Mouse (Mus musculus): ENCODE measurements around the gene Hhatl. TPM values are rescaled to one million over a fixed set of nuclear protein-coding genes. Genes with fewer than 3 reads are reported as not detected.

Gene Hhatl
- polyA plus RNA-seq, 1 experiment: 0.49 TPM

- DNase-seq (ENCODE audit: low read depth): no peak
- TF ChIP-seq POLR2A (IDR thresholded peaks at IDR 0.05; ENCODE audit: borderline replicate concordance, extremely low read depth, insufficient read depth, insufficient read length, poor library complexity, severe bottlenecking) (no peak), CTCF (IDR thresholded peaks at IDR 0.05; ENCODE audit: borderline replicate concordance, extremely low read depth, insufficient read depth, insufficient read length) (no peak)
Observed at GRCm38 (mm10) chr9:121802747-121803146, 10.4 kb upstream of the Hhatl start.

- TF ChIP-seq CTCF (IDR thresholded peaks at IDR 0.05; ENCODE audit: borderline replicate concordance, extremely low read depth, insufficient read depth, insufficient read length) (no peak), POLR2A (IDR thresholded peaks at IDR 0.05; ENCODE audit: borderline replicate concordance, extremely low read depth, insufficient read depth, insufficient read length, poor library complexity, severe bottlenecking) (no peak)
- DNase-seq (ENCODE audit: low read depth): no peak
Observed at GRCm38 (mm10) chr9:121798887-121799520, 6.7 kb upstream of the Hhatl start.

GRCm38 (mm10) chr9:121797722-121798121 is 5.4 kb upstream of the Hhatl start:
- no peak for DNase-seq (ENCODE audit: low read depth)
- TF ChIP-seq CTCF (IDR thresholded peaks at IDR 0.05; ENCODE audit: borderline replicate concordance, extremely low read depth, insufficient read depth, insufficient read length) (no peak), POLR2A (IDR thresholded peaks at IDR 0.05; ENCODE audit: borderline replicate concordance, extremely low read depth, insufficient read depth, insufficient read length, poor library complexity, severe bottlenecking) (no peak)

DNA sequence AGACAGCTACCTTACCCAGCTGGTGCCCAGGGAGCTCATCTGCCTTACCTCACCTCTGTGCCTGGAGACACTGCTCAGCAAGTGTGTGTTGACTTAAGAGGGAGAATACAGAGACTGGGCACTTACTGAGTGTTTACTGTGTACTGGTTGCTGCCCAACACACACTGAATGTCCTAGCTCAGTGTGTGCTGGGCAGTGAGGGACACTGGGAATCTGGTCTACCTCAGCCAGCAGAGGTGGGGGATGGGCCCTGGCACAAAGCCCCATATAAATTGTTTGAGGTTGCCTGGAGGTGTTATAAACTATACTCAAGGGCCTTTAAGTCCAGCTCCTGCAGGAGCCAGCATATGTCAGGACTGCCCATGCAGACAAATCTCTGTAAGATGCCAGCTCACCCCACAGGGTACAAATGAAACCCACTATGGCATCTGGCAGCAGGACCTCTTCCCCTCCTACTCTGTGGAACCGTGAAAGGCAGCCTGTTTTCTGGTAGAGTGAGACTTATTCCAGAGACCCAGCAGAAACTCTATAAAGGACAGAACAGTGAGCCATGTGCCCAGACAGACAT is 2.7 kb upstream of the Hhatl start:
- TF ChIP-seq POLR2A (IDR thresholded peaks at IDR 0.05; ENCODE audit: borderline replicate concordance, extremely low read depth, insufficient read depth, insufficient read length, poor library complexity, severe bottlenecking): no peak
- TF ChIP-seq CTCF (IDR thresholded peaks at IDR 0.05; ENCODE audit: borderline replicate concordance, extremely low read depth, insufficient read depth, insufficient read length): no peak
- peak; percentile 46 for DNase-seq (ENCODE audit: low read depth)

DNA sequence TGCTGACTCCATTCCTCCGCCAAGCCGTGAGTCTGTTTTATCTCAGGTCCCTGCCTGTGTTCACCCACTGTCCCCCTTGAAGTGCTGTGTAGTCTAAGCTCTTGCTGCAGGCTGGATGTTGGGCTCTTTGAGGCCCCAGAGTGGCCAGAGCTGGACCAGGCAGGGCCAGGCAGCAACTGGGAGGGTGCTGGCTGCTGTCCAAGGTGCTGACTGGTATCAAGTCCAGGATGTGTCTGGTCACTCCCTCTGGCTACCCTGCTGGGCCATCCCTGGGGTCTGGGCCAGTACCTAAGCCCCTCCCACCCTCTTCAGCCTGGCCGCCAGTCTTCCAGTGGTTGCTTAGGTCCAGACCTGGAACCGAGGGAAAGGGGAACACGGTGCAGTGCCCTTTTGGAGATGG is 1.1 kb downstream of the Hhatl start:
- TF ChIP-seq POLR2A (IDR thresholded peaks at IDR 0.05; ENCODE audit: borderline replicate concordance, extremely low read depth, insufficient read depth, insufficient read length, poor library complexity, severe bottlenecking) (no peak), CTCF (IDR thresholded peaks at IDR 0.05; ENCODE audit: borderline replicate concordance, extremely low read depth, insufficient read depth, insufficient read length) (no peak)
- peak; percentile 23 for DNase-seq (ENCODE audit: low read depth)

DNA sequence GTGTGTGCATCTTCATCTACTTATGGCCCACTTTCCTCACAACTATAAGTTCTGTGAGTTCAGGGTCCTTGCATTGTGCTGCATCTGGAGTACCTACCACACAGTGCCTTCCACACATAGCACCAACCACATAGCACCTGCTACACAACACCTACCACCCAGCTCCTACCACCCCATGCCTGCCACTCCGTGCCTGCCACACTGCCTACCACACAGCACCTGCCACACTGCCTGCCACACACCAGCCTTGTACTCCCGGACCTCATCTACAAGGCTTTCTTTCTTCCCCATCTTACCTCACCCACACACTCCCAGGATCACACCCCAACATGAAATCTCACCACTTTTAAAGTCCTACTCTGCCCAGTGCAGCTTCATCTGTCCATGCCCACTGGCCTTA is 5.9 kb downstream of the Hhatl start:
- no peak for TF ChIP-seq CTCF (IDR thresholded peaks at IDR 0.05; ENCODE audit: borderline replicate concordance, extremely low read depth, insufficient read depth, insufficient read length)
- no peak for DNase-seq (ENCODE audit: low read depth)

- no peak for DNase-seq (ENCODE audit: low read depth)
- TF ChIP-seq POLR2A (IDR thresholded peaks at IDR 0.05; ENCODE audit: borderline replicate concordance, extremely low read depth, insufficient read depth, insufficient read length, poor library complexity, severe bottlenecking): no peak
- TF ChIP-seq CTCF (IDR thresholded peaks at IDR 0.05; ENCODE audit: borderline replicate concordance, extremely low read depth, insufficient read depth, insufficient read length): no peak
Observed at GRCm38 (mm10) chr9:121785261-121785660, 7.0 kb downstream of the Hhatl start.

- no peak for DNase-seq (ENCODE audit: low read depth)
- TF ChIP-seq CTCF (IDR thresholded peaks at IDR 0.05; ENCODE audit: borderline replicate concordance, extremely low read depth, insufficient read depth, insufficient read length): no peak
- no peak for TF ChIP-seq POLR2A (IDR thresholded peaks at IDR 0.05; ENCODE audit: borderline replicate concordance, extremely low read depth, insufficient read depth, insufficient read length, poor library complexity, severe bottlenecking)
Observed at GRCm38 (mm10) chr9:121784801-121785200, 7.5 kb downstream of the Hhatl start.

- TF ChIP-seq POLR2A (IDR thresholded peaks at IDR 0.05; ENCODE audit: borderline replicate concordance, extremely low read depth, insufficient read depth, insufficient read length, poor library complexity, severe bottlenecking) (no peak), CTCF (IDR thresholded peaks at IDR 0.05; ENCODE audit: borderline replicate concordance, extremely low read depth, insufficient read depth, insufficient read length) (no peak)
- peak; percentile 67 for DNase-seq (ENCODE audit: low read depth)
Observed at GRCm38 (mm10) chr9:121778066-121778624, 14.2 kb downstream of the Hhatl start.

DNA sequence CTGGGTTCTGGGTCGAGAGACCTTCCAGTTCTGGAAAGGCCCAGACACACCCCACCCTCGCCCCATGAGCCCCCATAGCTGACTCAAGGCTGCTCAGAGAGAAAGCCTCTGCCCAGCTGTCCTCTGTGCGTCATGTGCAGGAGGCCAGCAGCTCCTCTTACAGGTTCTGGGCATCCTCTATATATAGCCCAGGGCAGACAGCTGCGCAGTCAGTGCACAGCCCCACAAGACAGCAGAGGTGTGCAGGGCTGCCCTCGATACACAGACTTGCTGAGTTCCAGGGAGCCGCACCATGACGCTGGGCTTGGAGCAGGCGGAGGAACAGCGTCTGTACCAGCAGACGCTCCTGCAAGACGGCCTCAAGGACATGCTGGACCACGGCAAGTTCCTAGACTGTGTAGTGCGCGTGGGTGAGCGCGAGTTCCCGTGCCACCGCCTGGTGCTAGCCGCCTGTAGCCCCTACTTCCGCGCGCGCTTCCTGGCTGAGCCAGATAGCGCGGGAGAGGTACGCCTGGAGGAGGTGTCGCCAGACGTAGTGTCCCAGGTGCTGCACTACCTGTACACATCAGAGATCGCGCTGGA is 14.7 kb downstream of the Hhatl start, which contains the start of gene Klhl40:
Klhl40 (plus strand) TSS at position 124 of the 582 bp plus-strand sequence.
- no peak for TF ChIP-seq CTCF (IDR thresholded peaks at IDR 0.05; ENCODE audit: borderline replicate concordance, extremely low read depth, insufficient read depth, insufficient read length)
- TF ChIP-seq POLR2A (IDR thresholded peaks at IDR 0.05; ENCODE audit: borderline replicate concordance, extremely low read depth, insufficient read depth, insufficient read length, poor library complexity, severe bottlenecking): no peak
- no peak for DNase-seq (ENCODE audit: low read depth)

DNA sequence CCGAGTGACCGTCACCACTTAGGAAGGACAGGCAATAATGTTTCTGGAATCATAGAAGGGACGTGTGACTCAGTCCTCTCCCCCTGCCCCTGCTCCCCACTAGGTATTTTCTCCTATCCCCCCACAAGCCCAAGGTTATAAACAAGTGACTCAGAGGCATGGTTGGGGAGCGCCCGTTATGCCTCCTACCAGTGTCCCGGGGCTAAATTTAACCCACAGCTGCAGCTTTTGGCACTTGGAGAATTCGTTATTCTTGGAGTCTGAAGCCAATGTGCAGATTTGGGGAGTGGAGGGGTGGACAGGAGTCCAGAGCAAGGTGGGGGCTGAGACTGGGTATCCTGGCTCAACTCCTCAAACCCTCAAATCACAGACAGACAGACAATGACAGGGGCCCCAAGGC is 15.8 kb downstream of the Hhatl start:
- no peak for TF ChIP-seq CTCF (IDR thresholded peaks at IDR 0.05; ENCODE audit: borderline replicate concordance, extremely low read depth, insufficient read depth, insufficient read length)
- TF ChIP-seq POLR2A (IDR thresholded peaks at IDR 0.05; ENCODE audit: borderline replicate concordance, extremely low read depth, insufficient read depth, insufficient read length, poor library complexity, severe bottlenecking): no peak
- DNase-seq (ENCODE audit: low read depth): no peak

- TF ChIP-seq POLR2A (IDR thresholded peaks at IDR 0.05; ENCODE audit: borderline replicate concordance, extremely low read depth, insufficient read depth, insufficient read length, poor library complexity, severe bottlenecking): no peak
- TF ChIP-seq CTCF (IDR thresholded peaks at IDR 0.05; ENCODE audit: borderline replicate concordance, extremely low read depth, insufficient read depth, insufficient read length): no peak
- DNase-seq (ENCODE audit: low read depth): no peak
Observed at GRCm38 (mm10) chr9:121775951-121776350, 16.4 kb downstream of the Hhatl start.

Data from brain, embryonic 14.5 days (tissue).